Mouse (Mus musculus) spleen, adult 2 months (tissue): Measurements from ENCODE around the gene Cntd1. TPM values are rescaled to one million over a fixed set of nuclear protein-coding genes. Genes with fewer than 3 reads are reported as not detected.

Experiments
- DNase-seq, 2 experiments: peaks; one replicate each; pipeline versions ENCODE4 v3.0.0 to v3.0.0-alpha.2; 2012 to 2021; ENCODE audit warnings: low spot score in 2 of 2, low read depth in 1 of 2
- H3K27ac ChIP-seq: fragments of 200-500 bp; 2 replicates; pipeline ENCODE4 v1.5.1; 2012; ENCODE audit warnings: low read length, inconsistent platforms; ENCODE audit not compliant: insufficient read depth
- H3K27me3 ChIP-seq: fragments of 200-500 bp; 2 replicates; pipeline ENCODE4 v1.6.1; 2012; ENCODE audit warnings: mild to moderate bottlenecking, moderate library complexity, low read length, inconsistent platforms; ENCODE audit not compliant: control insufficient read depth, insufficient read depth
- H3K36me3 ChIP-seq: fragments of 200-500 bp; 2 replicates; pipeline ENCODE4 v1.6.1; 2012; ENCODE audit warnings: mild to moderate bottlenecking, low read length, inconsistent platforms; ENCODE audit not compliant: control insufficient read depth, insufficient read depth
- H3K4me1 ChIP-seq: fragments of 200-500 bp; 2 replicates; pipeline ENCODE4 v1.6.1; 2011; ENCODE audit warnings: inconsistent platforms; ENCODE audit not compliant: control insufficient read depth, insufficient read depth, insufficient read length
- H3K4me3 ChIP-seq: fragments of 200-500 bp; 2 replicates; pipeline ENCODE4 v1.5.1; 2011; ENCODE audit warnings: mild to moderate bottlenecking, inconsistent platforms; ENCODE audit not compliant: insufficient read depth, insufficient read length; ENCODE audit errors: extremely low read depth
- CTCF ChIP-seq: fragments of 200-500 bp; IDR thresholded peaks from 2 replicates; pipeline ENCODE4 v1.5.1; 2011; ENCODE audit warnings: mild to moderate bottlenecking, inconsistent platforms; ENCODE audit not compliant: insufficient read depth, insufficient read length, insufficient replicate concordance; ENCODE audit errors: extremely low read depth
- POLR2A ChIP-seq: fragments of 200-500 bp; IDR thresholded peaks from 2 replicates; pipeline ENCODE4 v1.6.1; 2011; ENCODE audit warnings: low read depth, low read length, inconsistent platforms
- WGBS: fragments of 180-500 bp; shearing (Covaris S2); methylation state at CpG from one replicate; pipeline ENCODE4 v1.1.7; 2018; 5-methylcytosine and 5-hydroxymethylcytosine counted together
- polyA plus RNA-seq: library from polyadenylated mRNA; depleted of rRNA; stranded (reverse); fragments of >200 nt; gene quantifications from 2 replicates; pipeline ENCODE4 v1.2.3, GENCODE M21; 2012

Gene Cntd1
- polyA plus RNA-seq, 1 experiment: 0.19 TPM

DNA sequence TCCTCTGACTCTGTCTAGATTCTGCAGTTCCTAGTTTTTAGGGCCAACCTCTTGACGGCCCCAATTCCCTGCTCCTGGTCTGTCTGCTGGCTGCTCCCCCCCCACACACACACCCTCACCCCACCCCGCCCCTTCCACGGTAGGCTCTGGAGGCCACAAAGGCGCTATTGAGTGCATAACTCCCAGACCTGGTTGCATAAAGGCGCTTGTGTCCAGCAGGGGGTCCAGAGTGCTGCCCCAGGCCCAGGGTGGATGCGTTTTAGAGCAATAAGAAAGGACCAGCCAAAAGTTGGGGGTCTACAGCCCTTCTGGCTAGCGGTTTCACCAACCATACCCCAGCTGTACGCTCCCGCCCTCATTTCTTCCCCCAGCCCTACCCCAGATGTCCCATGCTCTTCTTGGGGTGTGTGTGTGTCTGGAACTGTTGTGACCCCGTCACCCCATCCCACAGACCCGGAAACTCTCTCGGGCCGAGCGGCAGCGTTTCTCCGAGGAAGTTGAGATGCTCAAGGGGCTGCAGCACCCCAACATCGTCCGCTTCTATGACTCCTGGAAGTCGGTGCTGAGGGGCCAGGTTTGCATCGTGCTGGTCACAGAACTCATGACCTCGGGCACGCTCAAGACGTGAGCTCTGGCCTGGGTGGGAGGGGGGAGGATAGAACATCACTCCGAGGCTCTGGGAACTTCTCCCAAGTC, 16.4 kb upstream of the Cntd1 start:
- H3K27me3 ChIP-seq: peaks cover 28% of the 10 kb centered on the region
- 7% methylated on average over 24 of the region's 24 CpGs for WGBS
- H3K4me3 ChIP-seq: no peak overlapping the region
- no peak for DNase-seq
- TF ChIP-seq CTCF (no peak), POLR2A (no peak)
- H3K36me3 ChIP-seq: peaks cover 8% of the 10 kb centered on the region
- peaks cover 10% of the 10 kb centered on the region for H3K4me1 ChIP-seq
- H3K27ac ChIP-seq: no peak overlapping the region

DNA sequence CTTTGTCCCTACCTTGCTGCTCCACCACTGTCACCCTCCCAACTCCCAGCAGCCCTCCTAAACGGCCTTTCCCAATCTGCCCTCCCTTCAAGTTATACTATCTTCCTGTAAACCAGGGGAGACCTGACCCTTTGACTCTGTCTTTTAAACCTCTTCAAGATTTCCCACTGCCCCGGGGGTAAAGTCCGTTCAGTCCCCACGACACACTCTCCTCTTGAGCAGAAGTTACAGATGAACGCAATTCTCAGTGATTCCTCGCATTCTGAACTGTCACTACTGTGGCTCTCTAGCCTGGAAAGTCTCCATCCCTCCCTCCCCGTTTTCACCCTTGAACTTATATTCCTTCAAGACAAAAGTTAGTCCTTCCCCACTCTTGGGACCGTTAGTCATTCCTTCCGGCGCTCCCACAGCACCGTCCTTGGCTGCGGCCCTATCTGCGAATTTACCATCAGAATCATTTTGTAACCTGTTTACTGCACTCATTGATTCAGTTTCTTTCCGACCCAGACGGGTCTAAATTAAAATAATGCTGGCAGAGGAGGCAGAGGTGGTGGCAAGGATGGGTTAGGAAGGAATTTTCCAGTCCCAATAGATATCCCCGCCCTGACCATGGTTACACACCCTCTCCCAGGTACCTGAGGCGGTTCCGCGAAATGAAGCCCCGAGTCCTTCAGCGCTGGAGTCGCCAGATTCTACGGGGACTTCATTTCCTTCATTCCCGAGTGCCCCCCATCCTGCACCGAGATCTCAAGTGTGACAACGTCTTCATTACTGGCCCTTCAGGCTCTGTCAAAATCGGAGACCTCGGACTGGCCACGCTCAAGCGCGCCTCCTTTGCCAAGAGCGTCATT, 15.4 kb upstream of the Cntd1 start:
- no peak overlapping the region for H3K27ac ChIP-seq
- DNase-seq: no peak
- no peak overlapping the region for H3K4me3 ChIP-seq
- H3K36me3 ChIP-seq: peaks cover 2% of the 10 kb centered on the region; the same call in 1 of the 2 replicates
- H3K4me1 ChIP-seq: peaks cover 10% of the 10 kb centered on the region
- WGBS: 20% methylated on average over 32 of the region's 32 CpGs
- TF ChIP-seq POLR2A (no peak), CTCF (no peak)
- H3K27me3 ChIP-seq: peaks cover 28% of the 10 kb centered on the region

DNA sequence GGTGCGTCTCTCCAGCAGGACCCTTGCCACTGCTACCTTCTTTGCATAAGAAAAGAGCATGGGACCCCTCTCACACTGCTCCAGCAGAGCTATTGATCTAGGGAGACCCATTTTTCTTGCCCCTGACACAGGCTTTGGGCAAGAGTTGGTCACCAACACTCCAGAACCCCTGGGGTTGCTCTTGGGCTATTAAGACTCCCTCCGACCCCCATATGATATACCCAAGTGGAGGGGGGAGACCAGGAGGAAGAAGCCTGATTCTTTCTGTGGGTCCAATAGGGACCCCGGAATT, 14.9 kb upstream of the Cntd1 start:
- H3K4me3 ChIP-seq: no peak overlapping the region
- H3K27ac ChIP-seq: no peak overlapping the region
- H3K27me3 ChIP-seq: peaks cover 28% of the 10 kb centered on the region
- DNase-seq: no peak
- peaks cover 2% of the 10 kb centered on the region; the same call in 1 of the 2 replicates for H3K36me3 ChIP-seq
- WGBS: 38% methylated on average over 3 of the region's 3 CpGs
- TF ChIP-seq POLR2A: no peak
- no peak for TF ChIP-seq CTCF
- peaks cover 10% of the 10 kb centered on the region for H3K4me1 ChIP-seq

DNA sequence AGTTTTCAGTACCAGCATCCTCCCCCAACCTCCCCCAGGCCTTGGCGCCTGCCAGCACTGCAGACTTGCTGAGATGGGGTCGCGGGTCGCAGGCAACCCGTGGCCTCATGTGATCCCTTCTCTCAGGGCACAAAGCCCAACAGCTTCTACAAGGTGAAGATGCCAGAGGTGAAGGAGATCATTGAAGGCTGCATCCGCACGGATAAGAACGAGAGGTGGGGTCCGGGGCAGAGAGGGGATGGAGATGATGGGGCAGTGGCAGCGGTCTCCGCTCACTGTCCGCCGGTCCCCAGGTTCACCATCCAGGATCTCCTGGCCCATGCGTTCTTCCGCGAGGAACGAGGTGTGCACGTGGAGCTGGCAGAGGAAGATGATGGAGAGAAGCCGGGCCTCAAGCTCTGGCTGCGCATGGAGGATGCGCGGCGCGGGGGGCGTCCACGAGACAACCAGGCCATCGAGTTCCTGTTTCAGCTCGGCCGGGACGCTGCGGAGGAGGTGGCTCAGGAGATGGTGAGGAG, 13.8 kb upstream of the Cntd1 start:
- DNase-seq: no peak
- H3K4me1 ChIP-seq: peaks cover 8% of the 10 kb centered on the region
- H3K36me3 ChIP-seq: no peaks in the 10 kb centered on the region
- H3K4me3 ChIP-seq: no peak overlapping the region
- 17% methylated on average over 31 of the region's 31 CpGs for WGBS
- no peak overlapping the region for H3K27ac ChIP-seq
- no peak for TF ChIP-seq CTCF
- TF ChIP-seq POLR2A: no peak
- H3K27me3 ChIP-seq: peaks cover 28% of the 10 kb centered on the region

DNA sequence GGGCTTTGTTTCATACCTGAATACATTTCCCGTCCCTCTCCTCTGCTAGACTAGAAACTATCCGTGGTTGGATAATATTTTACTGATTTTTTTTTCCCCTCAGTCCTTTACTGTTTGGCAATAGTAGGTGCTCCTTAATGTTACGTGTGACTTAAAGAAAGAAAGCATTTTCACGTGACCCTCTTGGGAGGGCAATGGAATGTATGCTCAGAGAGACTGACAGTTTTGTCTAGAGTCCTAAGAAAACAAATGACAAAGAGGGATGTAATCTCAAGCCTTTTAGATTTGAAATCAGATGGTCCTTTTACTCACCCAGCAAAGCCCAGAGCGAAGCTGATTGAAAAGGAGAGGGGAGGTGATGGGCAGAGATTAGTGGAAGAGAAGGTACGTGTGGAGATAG, 12.9 kb upstream of the Cntd1 start:
- Histone ChIP-seq H3K4me1 (peaks cover under 1% of the 10 kb centered on the region; the same call in 1 of the 2 replicates), H3K4me3 (no peak overlapping the region), H3K36me3 (no peaks in the 10 kb centered on the region), H3K27me3 (peaks cover 21% of the 10 kb centered on the region), H3K27ac (no peak overlapping the region)
- WGBS: 57% methylated on average over 6 of the region's 6 CpGs
- DNase-seq: no peak
- TF ChIP-seq CTCF: no peak
- no peak for TF ChIP-seq POLR2A

DNA sequence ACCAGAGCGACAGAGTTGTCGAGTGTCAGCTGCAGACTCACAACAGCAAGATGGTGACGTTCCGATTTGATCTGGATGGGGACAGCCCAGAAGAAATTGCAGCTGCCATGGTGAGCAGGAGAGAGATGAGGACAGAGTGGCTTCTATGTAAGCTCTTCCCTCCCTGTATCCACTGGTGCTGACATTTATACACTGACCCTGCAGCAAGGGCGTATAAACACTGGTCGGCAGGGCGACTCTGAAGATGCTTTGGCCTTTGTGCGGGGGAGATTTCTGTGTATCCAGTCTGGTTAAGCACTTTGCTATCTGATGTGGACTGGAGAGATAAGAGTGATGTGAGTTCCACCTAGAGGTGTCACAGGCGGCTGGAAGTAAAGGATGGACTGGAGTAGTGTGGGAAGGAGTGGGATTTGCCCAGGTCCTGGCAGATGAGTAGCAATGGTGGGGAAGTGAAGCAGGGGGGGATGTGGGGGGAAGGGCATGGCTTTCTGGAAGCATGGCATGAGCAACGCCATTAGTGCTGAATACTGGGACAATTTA, 9.2 kb upstream of the Cntd1 start:
- no peak for DNase-seq
- WGBS: 55% methylated on average over 10 of the region's 10 CpGs
- no peak overlapping the region for H3K4me3 ChIP-seq
- H3K4me1 ChIP-seq: no peaks in the 10 kb centered on the region
- no peak for TF ChIP-seq POLR2A
- no peak for TF ChIP-seq CTCF
- 0 out of 2 replicates have a peak, but pooled peaks cover 4% of the 10 kb centered on the region for H3K27me3 ChIP-seq
- H3K36me3 ChIP-seq: no peaks in the 10 kb centered on the region
- no peak overlapping the region for H3K27ac ChIP-seq

DNA sequence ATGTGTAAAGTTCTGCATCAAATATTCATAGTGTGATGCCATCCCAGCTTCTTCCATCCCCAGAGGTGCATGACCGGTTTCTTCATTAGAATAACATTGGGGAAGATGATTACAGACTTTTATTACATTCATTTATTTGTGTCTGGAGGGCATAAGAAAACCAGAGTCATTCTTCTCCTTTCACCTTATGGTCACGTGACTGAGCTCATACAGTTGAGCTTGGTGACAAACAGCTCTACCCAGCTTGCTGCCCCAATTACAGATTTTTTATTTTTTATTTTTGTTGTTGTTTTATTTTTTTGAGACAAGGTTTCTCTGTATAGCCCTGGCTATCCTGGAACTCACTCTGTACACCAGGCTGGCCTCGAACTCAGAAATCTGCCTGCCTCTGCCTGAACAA, 6.4 kb upstream of the Cntd1 start:
- Histone ChIP-seq H3K4me1 (peaks cover 2% of the 10 kb centered on the region; the same call in 1 of the 2 replicates), H3K36me3 (peaks cover 2% of the 10 kb centered on the region), H3K4me3 (no peak overlapping the region), H3K27me3 (no peaks in the 10 kb centered on the region), H3K27ac (no peak overlapping the region)
- 82% methylated on average over 3 of the region's 3 CpGs for WGBS
- TF ChIP-seq POLR2A: no peak
- DNase-seq: no peak
